Mouse (Mus musculus): ENCODE data around the gene Metrn.
A peak's percentile ranks its signal among the peaks of the same experiment; 100 is the strongest.

Gene Metrn

DNA sequence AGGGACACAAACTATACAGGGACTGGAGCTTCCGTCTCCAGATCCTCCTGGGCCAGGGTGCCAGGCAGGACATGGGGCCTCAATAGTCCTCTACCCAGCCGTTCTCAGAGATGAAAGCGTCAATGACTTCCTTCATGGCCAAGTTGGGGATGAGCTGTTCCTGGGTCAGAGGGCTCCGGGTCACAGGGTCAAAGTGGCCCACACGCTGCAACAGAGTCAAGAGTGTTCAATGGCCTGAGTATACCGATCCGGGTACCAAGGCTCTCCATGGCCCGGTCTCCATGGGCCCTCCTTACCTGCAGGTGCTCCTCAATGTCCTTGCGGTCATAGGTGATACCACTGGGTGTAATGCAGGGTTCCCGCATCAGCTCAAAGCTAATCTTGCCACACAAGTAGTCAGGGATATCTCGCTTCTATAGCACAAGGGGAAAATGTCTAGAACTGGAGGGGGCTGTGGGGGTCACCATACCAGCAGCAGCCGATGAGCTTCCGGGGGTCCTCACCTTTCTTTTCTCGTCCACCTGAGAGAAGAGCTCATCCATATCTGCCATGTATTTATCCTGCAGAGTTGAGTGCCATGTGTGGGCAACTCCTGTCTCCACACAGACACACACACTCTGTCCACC, 34.0 kb upstream of the Metrn start:
- no peak for DNase-seq (ENCODE audit: low spot score in 2 of 2)

- no peak for DNase-seq (ENCODE audit: low spot score in 2 of 2)
Measured at GRCm38 (mm10) chr17:25830200-25830753, 33.3 kb upstream of the Metrn start.

DNA sequence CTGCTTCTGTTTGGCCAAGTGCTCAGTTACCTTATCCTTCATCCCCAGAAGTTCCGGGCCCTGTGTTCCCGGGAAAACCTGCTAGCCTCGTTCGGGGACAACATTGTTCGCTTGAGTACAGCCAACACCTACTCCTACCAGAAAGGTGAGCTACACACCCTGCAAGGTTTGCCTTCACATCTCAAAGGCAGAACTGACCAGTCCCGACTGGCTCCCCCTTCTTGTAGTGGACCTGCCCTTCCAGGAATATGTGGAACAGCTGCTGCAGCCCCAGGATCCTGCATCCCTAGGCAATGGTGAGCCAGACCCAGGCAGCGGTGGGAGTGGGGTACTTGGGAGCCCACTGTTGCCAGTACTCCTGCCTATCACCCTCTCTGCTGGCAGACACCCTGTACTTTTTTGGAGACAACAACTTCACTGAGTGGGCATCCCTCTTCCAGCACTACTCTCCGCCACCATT, 32.7 kb upstream of the Metrn start:
- no peak for DNase-seq (ENCODE audit: low spot score in 2 of 2)

DNA sequence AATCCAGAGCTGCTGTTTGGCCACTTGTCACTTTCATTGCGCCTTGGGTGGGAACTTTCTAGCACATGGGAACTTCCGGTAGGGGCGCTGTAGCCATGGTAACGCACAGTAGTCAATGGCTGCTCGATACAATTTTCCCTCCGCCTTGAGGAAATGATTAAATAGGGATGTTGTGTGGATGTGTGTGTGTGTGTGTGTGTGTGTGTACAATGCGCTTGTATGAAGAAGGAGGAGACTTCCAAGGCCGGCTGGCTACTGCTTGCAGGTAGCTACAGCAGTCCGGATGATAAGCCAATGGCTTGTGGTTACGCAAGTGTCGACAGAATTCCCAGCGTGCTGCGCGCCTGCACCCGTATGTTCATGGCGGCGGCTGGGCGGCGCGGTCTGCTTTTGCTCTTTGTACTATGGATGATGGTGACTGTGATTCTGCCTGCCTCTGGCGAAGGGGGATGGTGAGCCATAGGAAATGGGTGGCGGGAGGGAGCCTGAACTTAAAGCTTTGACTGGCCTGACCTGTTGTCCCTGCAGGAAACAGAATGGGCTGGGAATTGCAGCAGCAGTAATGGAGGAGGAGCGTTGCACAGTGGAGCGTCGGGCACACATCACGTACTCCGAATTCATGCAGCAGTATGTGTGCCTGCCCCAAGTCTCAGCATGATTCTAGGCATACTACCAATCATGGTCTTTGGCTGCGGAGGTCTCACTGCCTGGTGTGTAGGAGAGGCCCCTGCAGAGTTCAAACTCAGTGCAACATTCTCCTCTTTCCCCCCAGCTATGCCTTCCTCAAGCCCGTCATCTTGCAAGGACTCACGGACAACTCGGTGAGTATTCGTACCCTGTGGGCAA, 32.0 kb upstream of the Metrn start, which contains the start of gene Jmjd8:
TSS of gene Jmjd8 (plus strand) at position 156 of the 846 bp plus-strand sequence.
- DNase-seq (ENCODE audit: low spot score in 2 of 2) = peak; percentile 62 to 77

GRCm38 (mm10) chr17:25828223-25828594, 31.3 kb upstream of the Metrn start:
- no peak for DNase-seq (ENCODE audit: low spot score in 2 of 2)

- DNase-seq (ENCODE audit: low spot score in 2 of 2) = no peak
Measured at GRCm38 (mm10) chr17:25827546-25828222, 30.7 kb upstream of the Metrn start.

DNA sequence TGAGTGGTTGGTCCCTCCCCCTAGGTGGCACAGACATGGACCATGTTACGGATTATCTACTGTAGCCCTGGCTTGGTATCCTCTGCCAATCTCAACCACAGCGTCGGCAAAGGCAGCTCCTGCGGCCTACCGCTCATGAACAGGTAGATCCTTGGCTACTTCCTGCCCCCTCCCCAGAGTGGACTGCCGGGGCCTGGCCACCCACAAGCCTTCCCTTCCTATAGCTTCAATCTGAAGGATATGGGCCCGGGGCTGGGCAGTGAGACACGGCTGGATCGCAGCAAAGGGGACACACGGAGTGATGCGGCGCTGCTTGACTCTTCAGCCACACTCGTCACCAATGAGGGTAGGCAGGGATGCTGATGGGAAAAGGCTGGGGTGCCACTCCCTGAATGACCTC, 30.1 kb upstream of the Metrn start:
- no peak for DNase-seq (ENCODE audit: low spot score in 2 of 2)

DNA sequence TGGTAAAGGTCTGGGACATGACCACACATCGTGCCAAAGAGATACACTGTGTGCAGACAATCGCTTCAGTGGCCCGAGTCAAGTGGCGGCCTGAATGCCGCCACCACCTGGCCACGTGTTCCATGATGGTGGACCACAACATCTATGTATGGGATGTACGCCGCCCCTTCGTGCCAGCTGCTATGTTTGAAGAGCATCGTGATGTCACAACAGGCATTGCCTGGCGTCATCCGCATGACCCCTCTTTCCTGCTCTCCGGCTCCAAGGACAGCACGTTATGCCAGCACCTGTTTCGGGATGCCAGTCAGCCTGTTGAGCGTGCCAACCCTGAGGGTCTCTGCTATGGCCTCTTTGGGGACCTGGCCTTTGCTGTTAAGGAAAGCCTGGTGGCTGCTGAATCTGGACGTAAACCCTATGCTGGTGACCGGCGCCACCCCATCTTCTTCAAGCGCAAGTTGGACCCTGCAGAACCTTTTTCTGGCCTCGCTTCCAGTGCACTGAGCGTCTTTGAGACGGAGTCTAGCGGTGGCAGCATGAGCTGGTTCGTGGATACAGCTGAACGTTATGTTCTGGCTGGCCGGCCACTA, 29.1 kb upstream of the Metrn start:
- DNase-seq (ENCODE audit: low spot score in 2 of 2) = no peak

DNA sequence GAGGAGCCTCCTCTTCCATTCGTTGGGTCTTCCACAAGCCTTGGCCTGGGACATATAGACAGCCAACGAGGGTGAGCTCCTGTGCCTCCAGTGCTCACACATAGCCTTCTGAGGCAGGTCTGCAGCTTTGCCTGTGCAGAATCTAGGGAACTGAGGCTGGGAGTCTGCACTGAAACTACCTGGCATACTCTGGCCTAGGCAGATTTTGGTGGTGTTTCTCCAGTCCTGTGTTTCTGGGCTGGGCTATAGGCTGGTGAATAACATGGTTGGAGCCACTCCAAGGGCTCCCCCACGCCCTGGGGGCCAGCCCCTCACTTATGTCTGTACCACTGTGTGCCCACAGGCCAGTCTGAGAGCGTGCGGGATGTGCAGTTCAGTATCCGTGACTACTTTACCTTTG, 28.4 kb upstream of the Metrn start:
- no peak for DNase-seq (ENCODE audit: low spot score in 2 of 2)

- no peak for DNase-seq (ENCODE audit: low spot score in 2 of 2)
Measured at GRCm38 (mm10) chr17:25824362-25825142, 27.6 kb upstream of the Metrn start.

DNA sequence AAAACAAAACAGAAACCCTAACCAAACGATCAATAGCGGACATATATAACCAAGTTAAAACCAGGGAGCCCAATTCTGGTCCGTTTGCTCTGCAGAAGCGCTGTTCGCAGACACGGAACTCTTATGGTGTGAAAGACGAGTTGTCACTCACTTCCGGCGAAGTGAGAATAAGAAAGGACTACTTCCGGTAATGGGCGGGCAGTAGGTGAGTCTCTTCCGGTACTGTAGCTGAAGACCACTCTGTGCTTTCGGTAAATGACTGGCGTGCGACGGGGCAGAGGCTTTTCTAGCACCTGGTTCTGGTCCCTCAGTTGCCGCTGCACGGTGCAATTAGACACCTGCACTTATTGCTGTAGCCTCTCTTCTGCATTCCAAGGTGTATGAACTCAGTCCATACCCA, 26.5 kb upstream of the Metrn start, which contains the start of gene Wdr24:
TSS of gene Wdr24 (plus strand) at position 176 of the 400 bp plus-strand sequence.
- no peak for DNase-seq (ENCODE audit: low spot score in 2 of 2)

DNA sequence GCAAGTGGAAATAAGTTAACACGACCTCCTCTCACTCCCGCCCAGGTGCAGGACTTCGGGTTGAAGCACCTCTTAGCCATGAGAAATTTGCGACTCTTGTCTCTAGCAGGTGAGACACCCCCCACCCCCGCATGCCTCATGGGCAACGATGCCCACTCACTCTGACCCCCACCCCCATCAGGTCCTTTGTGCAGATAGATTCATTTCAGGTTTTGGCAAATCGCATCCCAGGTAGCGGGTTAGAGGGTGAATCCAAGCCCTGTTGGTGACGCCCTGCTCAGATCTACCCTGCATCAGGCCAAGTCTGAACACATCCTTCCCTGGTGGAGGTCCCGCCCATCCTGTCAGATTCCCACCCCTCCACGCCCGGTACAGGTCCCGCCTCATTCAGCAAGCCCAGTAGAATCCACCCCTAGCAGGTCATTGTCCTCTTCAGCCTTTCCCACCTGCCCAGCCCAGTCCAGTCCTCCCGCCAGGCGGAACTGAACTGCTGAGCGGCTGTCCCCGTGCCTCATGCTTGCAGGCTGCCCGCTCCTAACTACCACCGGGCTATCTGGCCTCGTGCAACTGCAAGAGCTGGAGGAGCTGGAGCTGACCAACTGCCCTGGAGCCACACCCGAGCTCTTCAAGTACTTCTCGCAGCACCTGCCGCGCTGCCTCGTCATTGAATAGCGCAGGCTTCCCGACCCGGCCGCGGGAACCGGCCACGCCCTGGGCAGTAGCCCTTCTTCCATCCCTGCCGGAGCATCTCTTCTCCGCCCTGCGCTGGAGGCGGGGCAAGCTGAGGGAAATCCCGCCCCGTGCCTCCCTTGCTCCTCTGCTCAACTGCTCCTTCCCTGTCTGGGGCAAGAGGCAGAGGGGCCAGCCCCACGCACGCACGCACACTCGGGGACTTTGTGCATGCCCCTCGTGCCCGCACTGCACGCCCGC, 22.2 kb upstream of the Metrn start:
- no peak for DNase-seq (ENCODE audit: low spot score in 2 of 2)

DNA sequence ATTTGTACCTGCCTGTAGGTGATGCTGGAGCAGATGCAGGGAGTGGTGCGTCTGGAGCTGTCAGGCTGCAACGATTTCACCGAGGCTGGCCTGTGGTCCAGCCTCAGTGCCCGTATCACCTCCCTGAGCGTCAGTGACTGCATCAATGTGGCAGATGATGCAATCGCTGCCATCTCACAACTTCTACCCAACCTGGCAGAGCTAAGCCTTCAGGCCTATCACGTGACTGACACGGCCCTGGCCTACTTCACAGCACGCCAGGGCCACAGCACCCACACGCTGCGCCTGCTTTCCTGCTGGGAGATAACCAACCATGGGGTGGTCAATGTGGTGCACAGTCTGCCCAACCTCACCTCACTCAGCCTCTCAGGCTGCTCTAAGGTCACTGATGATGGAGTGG, 20.7 kb upstream of the Metrn start:
- DNase-seq (ENCODE audit: low spot score in 2 of 2) = no peak

GRCm38 (mm10) chr17:25813471-25813870, 16.5 kb upstream of the Metrn start:
- DNase-seq (ENCODE audit: low spot score in 2 of 2) = peak; percentile 81 to 93

- no peak for DNase-seq (ENCODE audit: low spot score in 2 of 2)
Measured at GRCm38 (mm10) chr17:25810890-25811289, 14.0 kb upstream of the Metrn start.

DNA sequence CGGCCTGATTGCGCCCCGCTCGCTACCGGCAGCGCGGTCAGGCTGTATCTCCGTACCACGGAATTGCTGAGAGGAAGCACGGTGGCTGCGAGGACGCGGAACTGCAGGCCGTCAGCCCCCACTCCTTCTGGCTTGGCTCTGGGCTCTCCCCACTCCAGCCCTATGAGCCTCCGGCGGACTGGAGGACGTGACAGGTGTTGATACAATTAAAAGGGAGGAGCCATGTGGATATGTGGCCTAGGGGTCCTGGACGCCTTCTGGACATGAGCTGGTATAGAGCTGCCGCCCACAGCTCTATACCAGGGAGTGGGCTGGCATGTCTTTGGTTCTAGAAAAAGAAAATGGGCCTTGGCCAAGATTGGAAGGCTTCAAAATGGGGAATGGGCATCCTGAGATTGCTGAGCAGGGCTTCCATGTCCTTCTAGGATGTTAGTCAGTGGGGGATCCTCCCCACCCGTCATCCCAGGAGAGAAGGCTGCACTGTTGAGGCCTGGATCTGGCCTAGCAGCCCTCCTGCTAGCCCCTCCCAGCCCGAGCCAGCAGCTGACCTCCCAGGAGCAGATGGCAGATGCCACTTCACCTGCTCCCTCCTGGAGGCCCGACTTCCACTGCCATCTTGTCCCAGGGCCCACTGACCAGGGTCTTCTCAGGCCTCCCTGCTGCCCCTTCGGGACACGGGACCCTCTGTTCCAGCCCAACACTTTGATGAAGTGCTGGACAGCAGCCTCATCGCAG, 12.8 kb upstream of the Metrn start:
- DNase-seq (ENCODE audit: low spot score in 2 of 2) = no peak

GRCm38 (mm10) chr17:25808789-25809605, 12.1 kb upstream of the Metrn start, which contains the start of gene Fbxl16:
Fbxl16 (plus strand) TSS chr17:25809085.
- no peak for DNase-seq (ENCODE audit: low spot score in 2 of 2)

- DNase-seq (ENCODE audit: low spot score in 2 of 2) = no peak
Measured at GRCm38 (mm10) chr17:25808028-25808427, 11.1 kb upstream of the Metrn start.
